Mouse (Mus musculus) hindbrain, postnatal 0 days (tissue): Measurements from ENCODE around the gene Nanp. TPM values are rescaled to one million over a fixed set of nuclear protein-coding genes. Genes with fewer than 3 reads are reported as not detected.

Experiments used
- ATAC-seq: fragments of 200-750 bp; cut with Nextera tagmentation; 2 replicates; pipeline ENCODE4 v1.8.0; 2017; ENCODE audit warnings: mild to moderate bottlenecking, moderate TSS enrichment, moderate library complexity
- DNase-seq: peaks from one replicate; pipeline ENCODE4 v3.0.0-alpha.2; 2015; ENCODE audit warnings: low spot score
- H3K27ac ChIP-seq: fragments of 300-500 bp; sonication (generic); 2 replicates; pipeline ENCODE4 v1.5.1; 2014; ENCODE audit warnings: mild to moderate bottlenecking
- H3K27me3 ChIP-seq: fragments of 300-500 bp; sonication (generic); 2 replicates; pipeline ENCODE4 v1.6.1; 2014; ENCODE audit warnings: low read length, mixed read lengths; ENCODE audit not compliant: insufficient read depth
- H3K36me3 ChIP-seq: fragments of 300-500 bp; sonication (generic); 2 replicates; pipeline ENCODE4 v1.6.1; 2014; ENCODE audit warnings: low read length, mixed read lengths; ENCODE audit not compliant: insufficient read depth
- H3K4me1 ChIP-seq: fragments of 300-500 bp; sonication (generic); 2 replicates; pipeline ENCODE4 v1.6.1; 2014; ENCODE audit warnings: antibody characterized with exemption, low read length, mixed read lengths; ENCODE audit not compliant: insufficient read depth
- H3K4me2 ChIP-seq: fragments of 300-500 bp; sonication (generic); 2 replicates; pipeline ENCODE4 v1.6.1; 2014; ENCODE audit warnings: low read depth, mild to moderate bottlenecking, low read length, moderate library complexity, mixed read lengths
- H3K4me3 ChIP-seq: fragments of 300-500 bp; sonication (generic); 2 replicates; pipeline ENCODE4 v1.5.1; 2014; ENCODE audit warnings: low read length
- H3K9ac ChIP-seq: fragments of 300-500 bp; sonication (generic); replicated peaks from 2 replicates; pipeline ENCODE4 v1.6.1; 2014; ENCODE audit warnings: mild to moderate bottlenecking, low read length, moderate library complexity, mixed read lengths
- H3K9me3 ChIP-seq: fragments of 300-500 bp; sonication (generic); 2 replicates; pipeline ENCODE4 v1.6.1; 2016; ENCODE audit warnings: low read length, mixed read lengths
- CTCF ChIP-seq: IDR thresholded peaks from 2 replicates; pipeline ENCODE4 v1.5.1; 2016; ENCODE audit warnings: antibody characterized with exemption, control low read depth, low read depth
- WGBS: fragments of 180-500 bp; shearing (Covaris S2); extraction: QIAGEN DNeasy Blood & Tissue Kit; methylation state at CpG from one replicate; pipeline ENCODE4 v1.1.7; 2014; 5-methylcytosine and 5-hydroxymethylcytosine counted together
- polyA plus RNA-seq: library from polyadenylated mRNA; unstranded; fragments of >200 nt; fragmentation: Nextera tagmentation; extraction: Ambion mirVana; gene quantifications from 2 replicates; pipeline ENCODE4 v1.2.1, GENCODE M21; 2015
- total RNA-seq: library from RNA; depleted of rRNA; stranded (reverse); fragments of >200 nt; gene quantifications from 2 replicates; pipeline ENCODE4 v1.2.3, GENCODE M21; 2014; rRNA removed

Nanp gene
- total and polyA plus RNA-seq, 2 experiments from 2014 or later = 10.2 to 39.3 TPM

GRCm38 (mm10) chr2:150982051-150982450 is 57.1 kb downstream of the Nanp start:
- DNase-seq = no peak
- no peaks in the 10 kb centered on the region for H3K27me3 ChIP-seq

GRCm38 (mm10) chr2:150981524-150981923 is 57.7 kb downstream of the Nanp start:
- no peak overlapping the region for H3K27ac ChIP-seq
- ATAC-seq = no peak
- TF ChIP-seq CTCF = no peak
- H3K4me3 ChIP-seq = no peak overlapping the region
- H3K9me3 ChIP-seq = no peaks in the 10 kb centered on the region
- H3K27me3 ChIP-seq = no peaks in the 10 kb centered on the region
- H3K36me3 ChIP-seq = no peaks in the 10 kb centered on the region
- no peak overlapping the region for H3K4me2 ChIP-seq
- no peaks in the 10 kb centered on the region for H3K4me1 ChIP-seq
- no peak overlapping the region for H3K9ac ChIP-seq
- 89% methylated on average over 7 of the region's 7 CpGs for WGBS
- DNase-seq = no peak

More at GRCm38 (mm10) chr2:150982051-150982450, 57.1 kb downstream of the Nanp start:
- no peaks in the 10 kb centered on the region for H3K4me1 ChIP-seq
- no peaks in the 10 kb centered on the region for H3K36me3 ChIP-seq
- H3K4me3 ChIP-seq = no peak overlapping the region
- H3K27ac ChIP-seq = no peak overlapping the region
- no peak overlapping the region for H3K9ac ChIP-seq
- no peak for TF ChIP-seq CTCF
- ATAC-seq = no peak
- H3K9me3 ChIP-seq = no peaks in the 10 kb centered on the region
- no peak overlapping the region for H3K4me2 ChIP-seq

GRCm38 (mm10) chr2:150979861-150980620 is 59.2 kb downstream of the Nanp start:
- DNase-seq = no peak
- Histone ChIP-seq H3K4me1 (no peaks in the 10 kb centered on the region), H3K9ac (no peak overlapping the region), H3K4me3 (no peak overlapping the region), H3K27ac (no peak overlapping the region), H3K36me3 (no peaks in the 10 kb centered on the region), H3K4me2 (no peak overlapping the region), H3K9me3 (no peaks in the 10 kb centered on the region), H3K27me3 (no peaks in the 10 kb centered on the region)
- no peak for TF ChIP-seq CTCF
- no peak for ATAC-seq
- 82% methylated on average over 14 of the region's 14 CpGs for WGBS

Other genes starting within 250 kb of the Nanp start
- 158 and 167 TPM in 2 replicates for gene Abhd12, start 134.7 kb downstream of the Nanp start, total RNA-seq
- gene Abhd12, start 134.7 kb downstream of the Nanp start, polyA plus RNA-seq = 161 and 164 TPM in 2 replicates
- 5.4 and 8.6 TPM in 2 replicates for gene Gins1, start 134.0 kb downstream of the Nanp start, total RNA-seq
- gene Gins1, start 134.0 kb downstream of the Nanp start, polyA plus RNA-seq = 12.7 and 14.9 TPM in 2 replicates
- 3.1 and 7.3 TPM in 2 replicates for gene Ninl, start within 50 bp of the Nanp start, total RNA-seq
- 2.7 and 3.2 TPM in 2 replicates for gene Ninl, start within 50 bp of the Nanp start, polyA plus RNA-seq
- not detected in 2 replicates for gene Gm14151, start 53.0 kb upstream of the Nanp start, total RNA-seq
- gene Gm14151, start 53.0 kb upstream of the Nanp start, polyA plus RNA-seq = not detected in 2 replicates
- not detected in 2 replicates for gene Gm14147, start 58.8 kb upstream of the Nanp start, total RNA-seq
- gene Gm14147, start 58.8 kb upstream of the Nanp start, polyA plus RNA-seq = not detected in 2 replicates